Mouse (Mus musculus) embryonic facial prominence, embryonic 14.5 days (tissue): ENCODE data around the gene Aph1c. TPM values are rescaled to one million over a fixed set of nuclear protein-coding genes. Genes with fewer than 3 reads are reported as not detected.
"Not testable (repeated sequence)": the region's sequence is repeated elsewhere in the genome, so short reads cannot be mapped to it uniquely, and the experiment has no call there.

ENCODE experiments used
- ATAC-seq: fragments of 200-750 bp; cut with Nextera tagmentation; 2 replicates; pipeline ENCODE4 v1.8.0; 2017; ENCODE audit warnings: low read depth, moderate number of reproducible peaks, moderate TSS enrichment
- DNase-seq: peaks from one replicate; pipeline ENCODE4 v3.0.0-alpha.2; 2015; ENCODE audit warnings: low spot score
- H3K27ac ChIP-seq: fragments of 300-500 bp; sonication (generic); replicated peaks from 2 replicates; pipeline ENCODE4 v1.5.1; 2014; ENCODE audit warnings: low read depth, mild to moderate bottlenecking, low read length, moderate library complexity
- H3K27me3 ChIP-seq: fragments of 300-500 bp; sonication (generic); replicated peaks from 2 replicates; pipeline ENCODE4 v1.6.1; 2014; ENCODE audit warnings: low read length; ENCODE audit not compliant: control insufficient read depth, insufficient read depth
- H3K36me3 ChIP-seq: fragments of 300-500 bp; sonication (generic); 2 replicates; pipeline ENCODE4 v1.6.1; 2014; ENCODE audit warnings: low read length, mixed read lengths; ENCODE audit not compliant: control insufficient read depth, insufficient read depth
- H3K4me1 ChIP-seq: fragments of 300-500 bp; sonication (generic); 2 replicates; pipeline ENCODE4 v1.6.1; 2014; ENCODE audit warnings: antibody characterized with exemption, low read length; ENCODE audit not compliant: control insufficient read depth, insufficient read depth
- H3K4me2 ChIP-seq: fragments of 300-500 bp; sonication (generic); 2 replicates; pipeline ENCODE4 v1.6.1; 2014; ENCODE audit warnings: low read depth, mild to moderate bottlenecking, low read length, moderate library complexity, mixed read lengths
- H3K4me3 ChIP-seq: fragments of 300-500 bp; sonication (generic); 2 replicates; pipeline ENCODE4 v1.5.1; 2014; ENCODE audit warnings: low read depth, mild to moderate bottlenecking, low read length
- H3K9ac ChIP-seq: fragments of 300-500 bp; sonication (generic); 2 replicates; pipeline ENCODE4 v1.6.1; 2014; ENCODE audit warnings: low read depth, mild to moderate bottlenecking, low read length, moderate library complexity, mixed read lengths
- H3K9me3 ChIP-seq: fragments of 300-500 bp; sonication (generic); 2 replicates; pipeline ENCODE4 v1.6.1; 2016; ENCODE audit warnings: low read length; ENCODE audit not compliant: control insufficient read depth
- WGBS: fragments of 180-500 bp; shearing (Covaris S2); extraction: QIAGEN DNeasy Blood & Tissue Kit; methylation state at CpG from one replicate; pipeline ENCODE4 v1.1.7; 2014; 5-methylcytosine and 5-hydroxymethylcytosine counted together
- polyA plus RNA-seq: library from polyadenylated mRNA; unstranded; fragments of >200 nt; fragmentation: Nextera tagmentation; extraction: Ambion mirVana; gene quantifications from 2 replicates; pipeline ENCODE4 v1.2.1, GENCODE M21; 2014

The Aph1c gene
- polyA plus RNA-seq, 1 experiment from 2014 or later, result 4.4 TPM

DNA sequence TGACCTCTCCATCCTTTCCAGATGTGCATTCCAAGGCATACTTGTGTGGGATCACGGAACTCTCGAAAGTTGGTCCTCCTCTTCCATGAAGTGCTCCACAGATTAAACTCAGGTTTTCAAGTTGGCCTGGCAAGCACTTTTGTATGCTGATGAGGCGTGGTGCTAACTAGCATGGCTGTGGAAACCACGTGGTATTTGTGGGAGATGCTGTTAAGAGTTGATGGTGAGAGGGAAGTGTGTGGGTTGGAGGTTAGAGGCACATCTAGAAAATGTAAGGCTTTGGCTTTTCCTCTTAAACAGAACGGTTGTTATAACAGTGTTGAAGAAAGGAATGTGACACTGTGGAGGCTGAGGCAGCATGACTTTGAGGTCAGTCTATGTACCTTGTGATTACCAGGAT lies 13.5 kb downstream of the Aph1c start:
- no peaks in the 10 kb centered on the region for H3K27me3 ChIP-seq
- H3K9me3 ChIP-seq, result no peaks in the 10 kb centered on the region
- H3K9ac ChIP-seq, result no peak overlapping the region
- no peak overlapping the region for H3K27ac ChIP-seq
- H3K36me3 ChIP-seq, result no peaks in the 10 kb centered on the region
- H3K4me2 ChIP-seq, result no peak overlapping the region
- WGBS, result 63% methylated on average over 5 of the region's 5 CpGs
- H3K4me1 ChIP-seq, result no peaks in the 10 kb centered on the region
- H3K4me3 ChIP-seq, result no peak overlapping the region
- DNase-seq, result no peak
- no peak for ATAC-seq

GRCm38 (mm10) chr9:66813392-66813791 lies 21.1 kb downstream of the Aph1c start:
- ATAC-seq (no peak), DNase-seq (peak; percentile 26)
- H3K9ac ChIP-seq, result no peak overlapping the region
- no peak overlapping the region for H3K4me3 ChIP-seq
- H3K27me3 ChIP-seq, result no peaks in the 10 kb centered on the region
- H3K4me2 ChIP-seq, result no peak overlapping the region
- no peaks in the 10 kb centered on the region for H3K4me1 ChIP-seq
- no peaks in the 10 kb centered on the region for H3K9me3 ChIP-seq
- 10% methylated on average over 2 of the region's 2 CpGs for WGBS
- no peaks in the 10 kb centered on the region for H3K36me3 ChIP-seq
- no peak overlapping the region for H3K27ac ChIP-seq

GRCm38 (mm10) chr9:66805951-66806350 lies 28.6 kb downstream of the Aph1c start:
- Histone ChIP-seq H3K9ac (0 out of 2 replicates have a peak overlapping the region, but pooled peaks have one; percentile 34), H3K4me2 (peak overlapping the region; percentile 58), H3K27me3 (peaks cover 19% of the 10 kb centered on the region; the same call in 1 of the 2 replicates), H3K4me3 (peak overlapping the region; percentile 35)
- ATAC-seq, H3K27ac ChIP-seq, DNase-seq, H3K36me3 ChIP-seq, H3K9me3 ChIP-seq, H3K4me1 ChIP-seq: not testable (repeated sequence)
- WGBS, result 7% methylated on average over 23 of the region's 37 CpGs

DNA sequence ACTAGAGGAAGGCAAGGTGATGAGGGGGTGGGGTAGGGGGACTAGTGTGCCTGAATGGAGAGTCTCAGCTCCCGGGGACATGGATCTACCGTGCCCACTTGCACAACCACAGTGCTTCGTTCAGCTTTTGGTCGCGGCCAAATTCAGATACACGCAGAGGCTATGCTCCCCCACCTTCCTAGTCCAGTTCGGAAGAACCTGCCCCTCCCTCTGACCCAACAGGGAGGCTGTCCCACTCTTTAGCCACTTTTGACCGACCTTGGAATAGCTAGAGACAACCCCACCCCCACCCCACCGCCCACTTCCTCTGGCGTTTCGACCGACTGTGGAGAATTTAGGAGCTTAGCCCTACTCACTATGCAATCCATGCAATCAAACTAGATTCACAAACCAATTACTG lies 32.6 kb downstream of the Aph1c start:
- 34% methylated on average over 10 of the region's 12 CpGs for WGBS
- H3K9me3 ChIP-seq, result no peaks in the 10 kb centered on the region

DNA sequence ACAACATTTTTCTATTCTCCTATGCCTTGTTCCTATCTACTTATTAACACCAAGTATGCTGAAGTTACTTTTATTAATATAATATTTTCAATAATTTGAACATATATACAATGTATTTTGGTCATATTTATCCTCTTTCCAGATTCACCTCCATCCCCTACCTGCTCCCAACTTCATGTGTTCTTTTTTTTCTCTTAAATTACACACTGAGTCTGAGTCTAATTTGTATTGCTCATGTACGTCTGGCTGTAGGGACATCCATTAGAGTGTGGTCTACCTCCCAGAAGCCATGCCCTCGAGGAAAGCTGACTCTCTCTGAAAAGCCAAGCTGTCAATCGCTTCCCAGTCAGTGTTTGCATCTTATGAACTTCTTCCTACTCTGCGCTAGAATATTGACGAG lies 37.8 kb downstream of the Aph1c start, which contains the start of gene Gm10647:
Gene Gm10647 (plus strand): TSS at position 301 of the 400 bp plus-strand sequence.
- no peaks in the 10 kb centered on the region for H3K27me3 ChIP-seq
- WGBS, result 65% methylated on average over 5 of the region's 5 CpGs
- no peaks in the 10 kb centered on the region for H3K9me3 ChIP-seq
- DNase-seq, result no peak
- no peak for ATAC-seq
- H3K4me3 ChIP-seq, result peak within 1 kb of the TSS; percentile 66
- H3K4me2 ChIP-seq, result peak within 1 kb of the TSS; percentile 82
- H3K36me3 ChIP-seq, result no peaks in the 10 kb centered on the region
- H3K27ac ChIP-seq, result peak within 1 kb of the TSS; percentile 78; the same call in 1 of the 2 replicates
- H3K9ac ChIP-seq, result peak within 1 kb of the TSS; percentile 77
- peaks cover 7% of the 10 kb centered on the region for H3K4me1 ChIP-seq

More for the DNA sequence above, 32.6 kb downstream of the Aph1c start:
- no peak for DNase-seq
- H3K4me3 ChIP-seq, result no peak overlapping the region
- peaks cover 17% of the 10 kb centered on the region; the same call in 1 of the 2 replicates for H3K27me3 ChIP-seq
- ATAC-seq, result no peak
- peaks cover 6% of the 10 kb centered on the region; the same call in 1 of the 2 replicates for H3K4me1 ChIP-seq
- no peak overlapping the region for H3K9ac ChIP-seq
- H3K4me2 ChIP-seq, result no peak overlapping the region
- no peak overlapping the region for H3K27ac ChIP-seq
- no peaks in the 10 kb centered on the region for H3K36me3 ChIP-seq

- Histone ChIP-seq H3K4me1 (peaks cover 7% of the 10 kb centered on the region), H3K9ac (peak within 1 kb of the TSS; percentile 77), H3K27me3 (no peaks in the 10 kb centered on the region), H3K36me3 (no peaks in the 10 kb centered on the region), H3K4me2 (peak within 1 kb of the TSS; percentile 82), H3K4me3 (peak within 1 kb of the TSS; percentile 66), H3K9me3 (no peaks in the 10 kb centered on the region), H3K27ac (peak within 1 kb of the TSS; percentile 78)
- peak; percentile 98 for ATAC-seq
- under 1% methylated on average over 27 of the region's 42 CpGs for WGBS
- DNase-seq, result peak; percentile 99
Measured at GRCm38 (mm10) chr9:66795464-66796324, 38.8 kb downstream of the Aph1c start, which contains the start of gene Aph1b. Gene Aph1b (minus strand): TSS chr9:66795490.

DNA sequence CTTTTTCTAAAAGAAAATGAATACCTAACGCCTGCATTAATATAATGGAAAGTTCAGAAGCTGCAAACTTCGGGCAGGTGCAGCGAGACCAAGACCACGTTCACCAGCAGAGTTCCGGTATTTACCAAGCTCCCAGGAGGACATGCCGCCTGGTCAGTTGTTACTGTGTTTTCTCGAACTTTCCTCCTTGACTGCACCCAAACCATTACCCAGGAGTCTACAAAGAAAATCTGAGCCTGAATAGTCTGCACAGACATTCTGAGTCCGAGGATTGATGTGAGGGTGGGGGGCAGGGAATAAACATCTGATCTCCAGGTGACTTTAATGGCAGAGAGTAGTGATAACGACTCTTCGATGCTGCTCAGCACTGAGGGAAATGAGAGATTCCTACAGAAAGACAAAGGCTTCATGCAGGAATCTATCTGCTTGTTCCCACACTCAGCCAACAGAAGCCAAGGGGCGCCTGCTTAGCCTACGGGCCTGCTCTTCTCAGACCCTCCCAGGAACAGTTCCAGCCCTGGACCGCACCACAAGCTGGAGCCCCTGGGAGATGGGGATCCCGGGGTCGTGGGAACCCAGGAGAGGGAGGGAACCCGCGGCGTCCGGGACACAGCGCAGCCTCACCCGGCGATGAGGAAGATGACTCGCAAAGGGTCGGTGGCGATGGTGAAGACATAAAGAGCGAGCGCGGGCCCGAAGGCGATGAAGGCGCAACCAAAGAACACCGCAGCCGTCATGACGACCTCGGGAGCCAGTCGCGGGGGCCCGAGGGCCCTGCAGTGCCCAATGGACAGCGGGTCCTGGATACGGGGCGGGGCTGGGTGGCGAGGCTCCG lies 39.7 kb downstream of the Aph1c start:
- DNase-seq (peak; percentile 9), ATAC-seq (peak; percentile 19)
- 2% methylated on average over 39 of the region's 43 CpGs for WGBS
- H3K36me3 ChIP-seq, result no peaks in the 10 kb centered on the region
- H3K27me3 ChIP-seq, result no peaks in the 10 kb centered on the region
- H3K4me3 ChIP-seq, result peak overlapping the region; percentile 66
- peak overlapping the region; percentile 78 for H3K27ac ChIP-seq
- H3K4me1 ChIP-seq, result peaks cover 7% of the 10 kb centered on the region
- peak overlapping the region; percentile 82 for H3K4me2 ChIP-seq
- H3K9ac ChIP-seq, result peak overlapping the region; percentile 77
- H3K9me3 ChIP-seq, result no peaks in the 10 kb centered on the region

DNA sequence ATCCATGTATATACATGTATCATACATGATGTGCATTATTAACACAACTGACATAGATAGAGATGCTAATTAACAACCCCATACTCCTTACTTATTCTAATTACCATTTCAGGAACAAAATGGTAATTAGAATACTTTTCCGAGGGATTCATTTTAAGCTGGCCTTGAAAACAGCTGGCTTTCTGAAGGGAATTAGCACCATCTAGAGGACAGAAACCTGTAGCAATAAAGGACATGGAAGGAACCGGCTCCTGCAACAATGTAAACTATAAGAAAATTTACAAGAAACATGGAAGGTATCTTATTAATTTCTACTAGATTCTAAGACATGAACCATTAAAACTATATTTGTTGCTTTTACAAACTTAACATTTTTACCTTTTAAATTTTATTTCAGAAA lies 46.7 kb downstream of the Aph1c start:
- peak; percentile 84 for DNase-seq

More for the DNA sequence above, 46.7 kb downstream of the Aph1c start:
- Histone ChIP-seq H3K36me3 (no peaks in the 10 kb centered on the region), H3K4me3 (no peak overlapping the region), H3K4me1 (no peaks in the 10 kb centered on the region), H3K9me3 (no peaks in the 10 kb centered on the region), H3K9ac (no peak overlapping the region), H3K27me3 (no peaks in the 10 kb centered on the region), H3K27ac (no peak overlapping the region), H3K4me2 (no peak overlapping the region)
- ATAC-seq, result no peak
- 7% methylated on average over 2 of the region's 2 CpGs for WGBS
